Mouse (Mus musculus): Measurements from ENCODE around the gene Ints5. TPM values are rescaled to one million over a fixed set of nuclear protein-coding genes. Genes with fewer than 3 reads are reported as not detected.
"Not testable (repeated sequence)": the region's sequence is repeated elsewhere in the genome, so short reads cannot be mapped to it uniquely, and the experiment has no call there.

The Ints5 gene
- total RNA-seq (2021) = 10 to 100 TPM; 26.1 to 27.0 TPM

DNA sequence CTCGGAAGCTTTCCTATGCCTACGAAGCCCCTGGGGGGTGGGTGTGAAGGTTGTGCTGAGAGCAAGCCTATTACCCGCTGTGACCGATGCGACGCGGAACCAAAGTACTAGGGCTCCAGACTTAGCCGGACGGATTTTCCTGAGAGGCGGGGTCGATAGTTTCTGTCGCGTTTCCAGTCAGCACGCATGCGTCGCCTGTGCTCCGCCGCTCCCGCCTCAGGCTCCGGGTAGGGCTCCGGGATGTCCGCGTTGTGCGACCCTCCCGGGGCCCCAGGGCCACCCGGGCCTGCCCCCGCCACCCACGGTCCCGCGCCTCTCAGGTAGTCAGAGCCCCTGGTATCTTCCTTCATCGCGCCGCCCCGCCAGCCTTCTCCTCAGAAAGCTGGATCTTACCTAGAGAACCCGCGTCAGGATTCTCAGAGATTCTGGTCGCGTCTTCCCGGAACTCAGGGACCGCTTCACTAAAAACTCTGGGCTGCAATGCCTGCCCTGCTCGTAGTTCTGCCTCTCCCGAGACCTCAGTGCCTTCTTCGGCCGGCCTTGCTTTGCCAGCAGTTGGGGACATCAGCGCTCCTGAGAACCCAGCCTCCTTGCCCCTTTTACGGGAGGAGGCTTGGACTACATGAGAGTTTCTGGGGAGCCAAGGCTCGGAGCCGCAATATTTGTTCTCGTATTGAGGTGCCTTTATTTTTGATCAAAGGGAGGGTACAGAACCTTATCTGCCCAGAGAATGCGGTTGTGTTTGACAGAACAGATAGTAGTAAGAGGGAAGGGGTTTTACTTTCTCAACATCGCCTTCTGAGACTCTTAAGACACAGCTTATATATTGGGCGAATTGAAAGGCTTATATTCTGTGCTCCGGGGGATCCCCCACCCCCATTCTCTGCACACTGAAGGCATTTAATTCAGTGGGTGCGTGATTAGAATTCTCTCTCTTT, at the start of gene Ints5:
TSS of gene Ints5 (plus strand) at position 177 of the 938 bp plus-strand sequence.
- peak; percentile 79 to 87 for DNase-seq (ENCODE audit: extremely low spot score in 1 of 2, low spot score in 1 of 2)

DNA sequence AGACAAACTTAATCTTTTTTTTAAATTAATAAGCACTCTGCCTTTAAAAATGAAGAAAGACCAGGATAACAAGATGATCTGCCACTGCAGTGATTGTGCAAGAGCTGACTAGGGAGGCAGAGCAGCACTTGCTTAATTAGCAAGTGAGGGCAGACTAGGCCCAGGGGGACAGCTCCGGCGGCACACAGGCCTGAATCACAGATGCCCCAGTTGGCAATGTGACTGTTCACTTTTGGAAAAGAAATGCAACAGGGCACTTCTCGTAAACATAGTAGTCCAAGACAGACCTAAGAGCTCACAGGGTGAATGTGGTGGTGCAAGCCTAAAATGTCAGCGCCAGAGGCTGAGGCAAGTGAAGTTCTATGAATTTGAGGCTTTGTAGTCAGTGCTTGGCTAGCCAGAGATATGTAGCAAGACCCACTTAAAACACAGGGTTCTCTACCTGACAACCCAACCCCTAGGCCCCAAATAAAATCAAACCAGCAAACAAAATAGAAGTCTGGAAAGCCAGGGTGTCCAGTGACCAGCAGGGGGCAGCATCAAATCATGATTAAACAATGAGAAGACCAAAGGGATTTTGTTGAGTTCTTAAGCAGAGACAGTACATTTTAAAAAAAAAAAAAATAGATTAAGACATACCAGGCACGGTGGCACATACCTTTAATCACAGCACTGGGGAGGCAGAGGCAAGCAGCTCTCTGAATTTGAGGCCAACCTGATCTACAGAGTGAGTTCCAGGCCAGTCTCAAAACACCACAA, 48.3 kb upstream of the Ints5 start:
- DNase-seq (ENCODE audit: extremely low spot score in 1 of 2, low spot score in 1 of 2) = peak; percentile 59 to 96

DNA sequence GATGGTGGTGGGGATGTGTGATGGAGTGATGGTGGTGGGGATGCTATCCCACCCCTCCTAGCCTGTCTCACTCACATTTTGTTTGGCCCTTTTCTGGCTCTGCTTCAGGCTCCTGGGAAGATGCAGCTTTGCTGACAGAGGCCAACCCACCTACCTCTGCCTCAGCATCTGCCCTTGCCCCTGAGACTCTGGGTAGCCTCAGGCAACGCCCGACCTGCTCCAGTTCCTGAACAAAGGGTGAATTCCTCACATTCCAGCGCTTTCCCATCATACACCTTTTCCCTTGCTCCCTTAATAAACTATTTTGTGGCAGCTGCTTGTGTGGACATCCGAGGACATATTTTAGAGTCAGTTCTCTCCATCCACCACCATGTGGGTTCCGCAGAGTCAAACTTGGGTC, 44.4 kb upstream of the Ints5 start:
- DNase-seq (ENCODE audit: extremely low spot score in 1 of 2, low spot score in 1 of 2) = no peak

DNA sequence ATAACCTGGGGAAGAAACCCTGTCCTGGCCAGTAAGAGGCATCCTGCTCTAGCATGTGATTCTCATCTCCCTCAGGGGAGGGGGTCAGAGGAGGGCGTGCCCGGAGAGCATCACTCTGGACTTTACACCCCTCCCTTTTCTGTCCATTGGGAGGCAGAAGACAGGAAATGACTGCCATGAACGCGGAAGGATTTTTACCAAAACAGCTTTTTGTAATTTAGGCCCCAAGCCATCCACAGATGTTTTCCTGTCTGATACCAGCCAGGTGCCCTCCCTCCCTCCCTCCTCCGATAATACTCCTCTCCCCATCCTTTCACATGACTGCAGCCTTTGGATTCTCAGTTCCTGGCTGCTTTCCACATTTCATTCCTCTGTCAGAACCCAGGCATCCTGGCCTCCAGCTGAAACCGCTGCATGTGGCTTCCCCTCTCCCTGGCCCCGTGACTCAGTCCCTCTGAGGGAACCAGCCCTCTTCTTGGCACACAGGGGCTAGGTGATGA, 42.4 kb upstream of the Ints5 start, which contains the start of gene Lrrn4cl:
TSS of gene Lrrn4cl (plus strand) at position 367 of the 500 bp plus-strand sequence.
- no peak for DNase-seq (ENCODE audit: extremely low spot score in 1 of 2, low spot score in 1 of 2)

DNA sequence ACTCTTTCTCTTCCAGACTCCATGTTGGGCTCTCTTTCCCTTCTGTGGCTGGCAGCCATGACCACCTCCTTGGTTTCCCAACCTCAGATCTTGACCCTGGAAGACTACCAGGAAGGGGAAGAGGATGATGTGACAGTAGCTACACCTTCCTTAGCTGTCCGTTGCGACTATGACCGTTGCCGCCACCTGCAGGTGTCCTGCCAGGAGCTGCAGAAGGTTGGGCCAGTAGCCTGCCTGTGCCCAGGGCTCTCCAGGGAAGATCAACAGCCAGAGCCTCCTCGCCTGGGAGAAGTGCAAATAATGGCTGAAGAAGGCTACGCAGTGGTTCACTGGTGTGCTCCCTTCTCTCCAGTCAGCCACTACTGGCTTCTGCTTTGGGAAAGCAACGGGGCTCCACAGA, 41.2 kb upstream of the Ints5 start:
- no peak for DNase-seq (ENCODE audit: extremely low spot score in 1 of 2, low spot score in 1 of 2)

DNA sequence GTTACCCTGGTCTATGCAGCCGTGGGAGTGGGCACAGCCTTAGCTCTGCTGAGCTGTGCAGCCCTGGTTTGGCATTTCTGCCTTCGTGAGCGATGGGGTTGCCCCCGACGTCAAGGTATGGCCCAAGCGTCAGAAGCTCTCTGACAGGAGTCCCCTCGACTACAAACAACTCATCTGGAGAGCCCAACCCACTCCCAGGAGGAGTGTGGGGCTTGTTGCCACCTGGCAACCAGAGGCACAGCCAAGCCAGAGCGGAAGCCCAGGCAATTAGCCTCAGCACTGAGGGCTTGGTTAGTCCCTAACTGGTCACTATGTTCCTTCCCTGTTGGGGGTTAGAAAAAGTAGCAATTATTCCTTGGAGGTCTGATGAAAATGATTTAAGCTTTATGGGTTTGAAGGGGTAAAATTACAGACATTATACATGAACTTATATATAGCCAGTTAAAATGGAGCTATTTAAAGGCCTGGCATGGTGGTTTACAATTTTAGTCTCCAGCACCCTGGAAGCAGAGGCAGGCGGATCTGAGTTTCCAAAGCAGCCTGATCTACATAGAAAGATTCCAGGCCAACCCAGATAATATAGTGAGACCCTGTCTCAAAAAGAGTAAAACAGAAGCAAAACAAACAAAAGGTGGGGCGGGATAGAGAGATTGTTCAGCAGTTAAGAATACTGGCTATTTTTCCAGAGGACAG, 40.4 kb upstream of the Ints5 start:
- no peak for DNase-seq (ENCODE audit: extremely low spot score in 1 of 2, low spot score in 1 of 2)

DNA sequence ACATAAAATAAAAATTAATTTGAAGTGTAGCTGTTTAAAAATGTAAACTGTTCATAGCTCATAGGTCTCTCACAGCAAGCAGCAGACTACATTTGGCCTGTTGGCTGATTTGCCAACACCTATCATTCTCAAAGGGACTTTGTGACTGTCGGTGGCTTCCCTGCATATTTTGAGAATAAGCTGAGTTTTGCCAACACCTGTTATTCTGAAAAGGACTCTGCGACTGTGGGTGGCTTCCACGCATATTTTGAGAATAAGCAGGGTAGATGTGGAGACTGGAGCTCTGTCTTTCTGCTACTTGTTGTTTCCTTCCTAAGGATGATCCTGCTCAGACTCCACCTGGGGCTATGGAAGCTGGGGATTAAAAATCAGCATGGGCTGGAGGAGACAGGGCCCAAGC, 39.7 kb upstream of the Ints5 start:
- DNase-seq (ENCODE audit: extremely low spot score in 1 of 2, low spot score in 1 of 2) = no peak

DNA sequence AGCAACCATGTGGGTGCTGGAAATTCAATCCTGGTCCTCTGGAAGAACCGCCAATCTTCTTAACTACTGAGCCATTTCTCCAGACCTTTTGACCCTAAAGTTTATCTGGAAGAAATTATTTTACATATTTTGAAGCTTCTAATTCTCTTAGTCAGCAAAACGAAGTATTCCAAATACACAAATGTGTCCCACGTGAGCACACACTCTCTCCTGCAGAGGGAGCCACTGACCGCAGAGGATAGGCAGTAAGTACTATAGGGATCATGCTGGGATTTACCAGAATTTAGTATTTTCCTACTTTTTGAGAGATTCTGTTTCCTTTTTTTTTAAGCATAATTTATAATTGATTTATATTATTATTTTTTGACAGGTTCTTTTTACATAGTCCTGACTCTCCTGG, 35.1 kb upstream of the Ints5 start:
- DNase-seq (ENCODE audit: extremely low spot score in 1 of 2, low spot score in 1 of 2) = peak in 1 of 2 experiments; percentile 27

DNA sequence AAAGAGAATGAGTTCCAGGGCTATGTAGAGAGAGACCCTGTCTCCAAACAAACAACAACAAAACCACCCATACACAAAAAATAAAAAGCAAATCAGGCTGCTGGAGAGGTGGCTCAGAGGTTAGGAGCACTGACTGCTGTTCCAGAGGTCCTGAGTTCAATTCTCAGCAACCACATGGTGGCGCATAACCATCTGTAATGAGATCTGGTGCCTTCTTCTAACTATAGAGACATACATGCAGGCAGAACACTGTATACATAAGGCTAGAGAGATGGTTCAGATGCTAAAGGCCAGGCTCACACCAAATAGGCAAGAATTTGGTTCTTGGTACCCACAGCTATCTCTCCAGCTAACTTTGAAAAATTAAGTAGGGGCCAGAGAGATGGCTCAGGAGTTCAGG, 33.8 kb upstream of the Ints5 start:
- no peak for DNase-seq (ENCODE audit: extremely low spot score in 1 of 2, low spot score in 1 of 2)

DNA sequence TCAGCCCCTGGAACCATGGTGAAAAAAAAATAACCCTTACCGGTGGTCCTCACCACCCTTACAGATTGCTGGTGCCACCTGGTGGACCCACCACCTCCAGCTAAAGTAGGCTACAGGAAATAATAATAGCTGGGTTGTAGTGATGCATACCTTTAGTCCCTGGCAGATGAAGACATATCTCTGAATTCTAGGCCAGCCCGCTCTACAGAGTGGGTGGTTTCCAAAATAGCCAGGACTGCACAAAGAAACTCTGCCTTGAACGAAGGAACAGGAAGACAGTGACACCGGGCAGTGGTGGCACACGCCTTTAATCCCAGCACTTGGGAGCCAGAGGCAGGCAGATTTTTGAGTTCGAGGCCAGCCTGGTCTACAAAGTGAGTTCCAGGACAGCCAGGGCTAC, 28.5 kb upstream of the Ints5 start:
- no peak for DNase-seq (ENCODE audit: extremely low spot score in 1 of 2, low spot score in 1 of 2)

DNA sequence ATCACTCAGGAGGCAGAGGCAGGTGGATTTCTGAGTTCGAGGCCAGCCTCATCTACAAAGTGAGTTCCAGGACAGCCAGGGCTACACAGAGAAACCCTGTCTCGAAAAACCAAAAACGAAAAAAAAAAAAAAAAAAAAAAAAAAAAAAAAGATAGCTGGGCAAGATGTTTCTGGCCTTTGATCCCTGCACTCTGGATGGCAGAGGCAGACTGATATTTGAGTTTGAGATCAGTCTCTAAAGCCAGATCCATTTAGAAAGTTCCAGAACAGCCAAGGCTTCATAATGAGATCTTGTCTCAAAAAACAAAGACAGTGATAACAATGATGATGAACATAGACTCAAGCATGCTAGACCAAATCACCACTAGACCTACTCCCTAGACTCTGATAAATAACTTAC, 22.4 kb upstream of the Ints5 start:
- not testable (repeated sequence) for DNase-seq (ENCODE audit: extremely low spot score in 1 of 2, low spot score in 1 of 2)

DNA sequence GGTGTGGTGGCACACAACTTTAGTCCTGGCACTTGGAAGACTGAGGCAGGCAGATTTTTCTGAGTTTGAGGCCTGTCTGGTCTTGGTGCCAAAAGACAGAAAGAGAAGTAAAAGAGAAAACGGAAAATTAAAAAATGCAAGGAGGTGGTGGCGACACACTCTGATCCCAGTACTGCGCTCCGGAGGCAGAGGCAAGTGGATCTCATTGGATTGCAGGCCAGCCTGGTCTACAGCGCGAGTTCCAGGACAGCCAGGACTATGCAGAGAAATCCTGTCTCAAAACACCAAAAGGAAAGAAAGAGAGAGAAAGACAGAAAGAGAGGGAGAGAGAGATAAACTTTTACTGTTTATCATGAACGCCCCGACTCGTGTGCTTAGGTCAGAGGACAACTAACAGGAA, 22.0 kb upstream of the Ints5 start:
- DNase-seq (ENCODE audit: extremely low spot score in 1 of 2, low spot score in 1 of 2) = no peak

DNA sequence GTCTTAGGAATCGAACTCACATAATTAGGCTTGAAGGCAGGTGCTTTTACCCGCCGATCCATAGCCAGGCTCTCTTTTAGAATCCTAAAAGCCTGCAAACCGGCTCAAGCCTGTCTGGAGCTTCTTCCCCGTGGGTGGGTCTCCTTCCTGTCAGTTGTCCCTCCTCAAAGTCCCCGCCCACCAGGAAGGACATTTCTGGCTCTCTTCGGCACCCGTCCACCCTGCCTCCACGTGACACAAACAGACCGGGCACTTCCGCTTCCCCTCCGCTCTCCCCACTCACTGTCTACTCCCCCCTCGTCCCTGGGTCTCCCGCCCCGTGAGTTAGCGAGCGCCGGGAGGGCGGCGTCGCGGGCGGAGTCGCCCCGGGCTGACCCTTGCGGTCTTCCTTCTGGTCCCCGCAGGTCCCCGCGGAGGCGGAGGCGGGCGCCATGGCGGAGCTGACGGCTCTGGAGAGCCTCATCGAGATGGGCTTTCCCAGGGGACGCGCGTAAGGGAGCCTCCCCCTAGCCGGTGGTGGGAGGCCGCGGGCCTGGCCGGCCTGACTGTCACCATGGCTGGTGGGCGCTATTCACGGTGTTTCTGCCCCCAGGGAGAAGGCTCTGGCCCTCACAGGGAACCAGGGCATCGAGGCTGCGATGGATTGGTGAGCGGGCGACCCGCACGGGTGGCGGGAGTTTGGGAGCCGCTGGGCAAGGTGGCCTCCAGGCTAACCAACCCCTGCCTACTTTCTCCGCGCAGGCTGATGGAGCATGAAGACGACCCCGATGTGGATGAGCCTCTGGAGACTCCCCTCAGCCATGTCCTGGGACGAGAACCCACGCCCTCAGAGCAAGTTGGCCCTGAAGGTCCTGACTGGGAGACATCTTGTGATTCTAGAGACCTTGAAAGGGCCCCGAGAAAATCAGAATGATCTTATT, 21.3 kb upstream of the Ints5 start, which contains the start of gene Ubxn1:
TSS of gene Ubxn1 (plus strand) at position 230 of the 920 bp plus-strand sequence.
- DNase-seq (ENCODE audit: extremely low spot score in 1 of 2, low spot score in 1 of 2) = peak; percentile 94 to 95

DNA sequence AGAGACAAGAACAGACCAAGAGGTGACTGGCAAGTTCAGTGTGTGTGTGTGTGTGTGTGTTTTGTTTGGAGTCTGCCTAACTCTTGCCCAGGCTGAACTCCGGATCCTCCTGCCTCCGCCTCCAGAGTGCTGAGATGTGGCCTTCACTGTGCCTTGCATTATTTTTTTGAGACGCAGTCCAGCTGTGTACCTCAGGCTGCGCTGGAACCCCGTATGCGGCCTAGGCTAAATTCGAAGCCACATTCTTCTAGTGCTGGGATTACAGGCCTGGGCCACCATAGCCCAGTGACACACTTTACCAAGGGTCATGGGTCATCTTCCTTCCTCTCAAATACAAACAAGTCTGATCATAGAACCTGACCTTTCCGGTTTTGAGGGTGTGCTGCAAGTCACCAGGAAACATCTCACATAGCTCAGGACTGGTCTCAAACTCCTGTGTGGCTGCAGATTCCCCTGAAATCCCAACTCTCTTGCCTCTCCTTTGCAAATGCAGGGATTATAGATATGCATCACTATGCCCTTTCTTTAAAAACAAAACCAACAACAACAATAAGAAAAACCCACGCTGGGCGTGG, 20.5 kb upstream of the Ints5 start:
- DNase-seq (ENCODE audit: extremely low spot score in 1 of 2, low spot score in 1 of 2) = no peak

DNA sequence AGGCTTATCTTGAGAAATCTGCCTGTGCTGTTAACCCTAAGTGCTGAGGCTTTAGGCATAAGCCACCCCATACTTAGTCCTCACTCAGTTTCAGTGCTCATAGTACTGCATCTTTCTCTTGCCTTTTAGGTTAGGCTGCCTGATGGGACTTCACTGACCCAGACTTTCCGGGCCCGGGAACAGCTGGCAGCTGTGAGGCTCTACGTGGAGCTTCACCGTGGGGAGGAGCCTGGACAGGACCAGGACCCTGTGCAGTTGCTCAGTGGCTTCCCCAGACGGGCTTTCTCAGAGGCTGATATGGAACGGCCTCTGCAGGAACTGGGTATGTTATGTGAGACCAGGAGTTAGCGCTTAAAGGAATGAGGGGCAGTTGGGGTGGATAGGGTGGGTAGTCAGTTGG, 17.8 kb upstream of the Ints5 start:
- DNase-seq (ENCODE audit: extremely low spot score in 1 of 2, low spot score in 1 of 2) = no peak

DNA sequence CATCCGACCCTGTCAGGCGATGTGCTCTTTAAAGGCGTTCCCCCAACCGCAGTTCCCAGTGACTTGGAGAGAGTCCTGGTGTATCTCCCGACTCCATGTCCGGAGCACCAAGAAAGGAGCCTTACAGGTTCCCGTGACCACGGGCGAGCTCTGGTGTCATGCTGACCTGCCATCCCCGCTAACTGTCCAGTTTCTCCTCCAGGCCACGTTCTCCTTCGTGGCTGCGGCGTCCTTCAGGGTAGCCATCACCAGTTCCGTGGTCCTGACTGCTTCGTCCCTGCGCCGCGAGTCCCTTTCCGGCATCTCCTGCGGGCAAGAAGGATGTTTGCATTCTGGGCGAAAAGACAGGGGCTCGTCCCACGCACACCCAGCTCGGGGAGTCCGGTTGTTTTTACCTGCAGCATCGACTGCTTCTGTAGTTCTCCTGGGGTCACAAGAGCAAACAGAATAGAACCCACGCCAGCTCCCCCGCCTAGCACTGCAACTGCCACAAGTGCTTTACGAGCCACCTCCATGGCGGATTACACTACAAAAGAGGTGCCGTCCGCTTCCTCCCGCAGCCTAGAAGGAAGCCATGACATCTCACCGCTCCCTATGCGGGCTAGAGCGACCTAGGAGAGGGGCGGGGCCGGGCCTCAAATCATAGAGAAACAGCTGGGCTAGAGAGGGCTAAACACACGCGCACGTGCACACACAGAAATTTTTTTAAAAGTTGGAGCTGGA, 12.3 kb upstream of the Ints5 start, which contains the start of gene Uqcc3:
TSS of gene Uqcc3 (minus strand) at position 613 of the 723 bp plus-strand sequence.
- DNase-seq (ENCODE audit: extremely low spot score in 1 of 2, low spot score in 1 of 2) = peak; percentile 78

DNA sequence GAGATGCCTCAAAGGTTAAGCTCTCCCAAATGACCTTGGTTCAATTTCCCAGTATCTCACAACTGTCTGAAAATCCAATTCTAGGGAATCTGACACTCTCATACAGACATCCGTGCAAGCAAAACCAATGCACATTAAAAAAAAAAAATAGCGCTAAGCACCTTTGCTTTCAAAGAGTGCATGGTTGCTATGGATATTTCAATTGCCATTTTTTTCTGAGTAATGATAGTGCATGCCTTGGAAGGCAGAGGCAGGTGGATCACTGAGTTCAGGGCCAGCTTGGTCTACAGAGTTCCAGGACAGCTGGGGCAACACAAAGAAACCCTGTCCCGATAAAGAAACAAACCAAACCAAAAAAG, 11.8 kb upstream of the Ints5 start:
- DNase-seq (ENCODE audit: extremely low spot score in 1 of 2, low spot score in 1 of 2) = no peak

DNA sequence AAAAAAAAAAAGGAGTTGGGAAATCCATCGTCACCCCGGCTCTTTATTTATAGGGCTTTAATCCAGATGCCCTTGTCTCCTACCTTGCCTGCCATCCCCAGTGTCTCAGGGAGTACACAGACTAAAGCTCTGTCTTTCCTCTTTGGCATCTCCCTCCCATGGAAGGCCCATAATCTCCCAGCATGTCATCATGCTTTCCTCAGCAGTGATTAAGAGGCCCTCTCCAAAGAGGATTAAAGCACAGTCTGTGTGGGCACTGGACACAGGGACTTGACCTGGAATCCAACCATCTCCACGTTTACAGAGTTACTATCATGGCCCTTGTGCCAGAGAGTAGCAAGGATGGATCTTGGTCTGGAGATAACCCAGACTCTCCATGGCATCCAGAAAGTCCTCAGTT, 9.2 kb upstream of the Ints5 start, which contains the start of the genes Lbhd1 and Gm49403:
TSS of gene Lbhd1 (plus strand) at position 117 of the 400 bp plus-strand sequence.
TSS of gene Gm49403 (plus strand) at position 315 of the 400 bp plus-strand sequence.
- DNase-seq (ENCODE audit: extremely low spot score in 1 of 2, low spot score in 1 of 2) = no peak
